Mouse (Mus musculus) bone marrow macrophage, adult 2 months (primary cell): ENCODE results near the gene Swap70.

Experiments used
- CTCF ChIP-seq: IDR thresholded peaks from 2 replicates; pipeline ENCODE4 v1.5.1; 2012; ENCODE audit warnings: low read depth, mild to moderate bottlenecking, low read length, moderate library complexity
- POLR2A ChIP-seq: IDR thresholded peaks from 2 replicates; pipeline ENCODE4 v1.6.1; 2012; ENCODE audit warnings: mild to moderate bottlenecking, low read depth, low read length, borderline replicate concordance

DNA sequence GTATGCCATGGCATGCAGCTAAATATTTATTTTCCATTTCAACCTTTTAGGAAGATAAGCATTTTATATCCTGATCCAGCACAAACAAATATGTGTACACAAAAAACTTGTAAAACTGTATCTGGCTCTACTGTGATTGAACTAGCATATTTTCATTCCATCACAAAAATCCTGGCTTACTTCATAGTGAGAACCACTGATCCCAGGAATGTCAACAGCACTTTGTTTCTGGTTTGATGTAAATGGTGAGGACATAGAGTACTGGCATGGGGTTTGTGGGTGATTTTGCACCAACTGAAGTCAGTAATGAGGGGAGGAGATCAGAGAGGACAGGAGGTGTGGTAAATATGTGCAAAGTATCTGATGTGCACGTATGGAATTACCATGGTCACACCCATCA, 41.1 kb downstream of the Swap70 start:
- TF ChIP-seq CTCF = no peak
- TF ChIP-seq POLR2A = no peak
